Comparison of ENCODE assay signal across 17 mouse cellular contexts in the genomic region with DNA sequence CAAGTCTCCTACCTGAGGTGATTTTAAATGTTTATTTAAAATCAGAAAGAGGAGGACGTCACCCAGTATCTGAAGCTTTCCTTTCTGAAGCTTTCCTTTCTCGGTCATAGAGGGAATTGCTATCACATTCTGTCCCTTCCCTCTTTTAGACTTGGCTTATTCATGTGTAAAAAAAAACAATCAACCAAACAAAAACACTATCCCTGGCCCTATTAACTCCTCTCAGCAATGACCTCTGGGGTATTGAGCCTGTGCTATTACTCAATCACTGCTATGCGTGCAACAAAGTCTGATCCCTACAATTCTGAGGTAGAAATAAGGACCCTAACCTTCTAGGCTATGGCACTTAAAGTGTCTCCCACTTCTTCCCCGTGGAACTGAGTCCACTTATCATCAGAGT.
"Had no signal": no experiment of that assay in that cellular context is flagged by ENCODE, and none has a peak within 500 bp of the region (broad histone marks: within the 10 kb centered on the region; RNA-seq: fewer than 3 reads in every experiment).

No protein-coding gene starts in this region.

- H3K9me3 ChIP-seq: neural tube, embryonic 12.5 days; neural tube, embryonic 13.5 days; neural tube, embryonic 15.5 days; stomach, embryonic 15.5 days had no signal

- DNase-seq: retina, postnatal 1 day; right cerebral cortex, adult 18-20 months; right cerebral cortex, postnatal 14 days; right cerebral cortex, postnatal 25 days; right cerebral cortex, postnatal 4 days; spleen, adult 18-20 months; thymus, adult 18-20 months; thymus, adult 2 months; thymus, postnatal 14 days; thymus, postnatal 25 days; thymus, postnatal 36 days; thymus, postnatal 4 days had no signal

- H3K4me3 ChIP-seq: neural tube, embryonic 12.5 days; neural tube, embryonic 13.5 days; neural tube, embryonic 15.5 days; stomach, embryonic 15.5 days had no signal

- H3K4me1 ChIP-seq: neural tube, embryonic 12.5 days; neural tube, embryonic 13.5 days; neural tube, embryonic 15.5 days; stomach, embryonic 15.5 days had no signal

- H3K36me3 ChIP-seq: neural tube, embryonic 12.5 days; neural tube, embryonic 13.5 days; neural tube, embryonic 15.5 days; stomach, embryonic 15.5 days had no signal

- H3K27ac ChIP-seq: neural tube, embryonic 12.5 days; neural tube, embryonic 13.5 days; neural tube, embryonic 15.5 days; stomach, embryonic 15.5 days; stomach, postnatal 0 days had no signal

- H3K9ac ChIP-seq: neural tube, embryonic 12.5 days; neural tube, embryonic 13.5 days; neural tube, embryonic 15.5 days; stomach, embryonic 15.5 days had no signal
